Mouse (Mus musculus) kidney, postnatal 0 days (tissue): ENCODE results near the gene Ffar4. TPM values are rescaled to one million over a fixed set of nuclear protein-coding genes. Genes with fewer than 3 reads are reported as not detected.

ENCODE experiments used
- ATAC-seq: fragments of 200-750 bp; cut with Nextera tagmentation; replicated peaks from 2 replicates; pipeline ENCODE4 v1.8.0; 2017; ENCODE audit warnings: low read depth, moderate number of reproducible peaks, moderate TSS enrichment, moderate library complexity; ENCODE audit not compliant: low FRiP score
- DNase-seq: peaks from one replicate; pipeline ENCODE4 v3.0.0-alpha.2; 2016; ENCODE audit warnings: low spot score
- H3K27ac ChIP-seq: fragments of 300-500 bp; sonication (generic); 2 replicates; pipeline ENCODE4 v1.5.1; 2014; ENCODE audit warnings: mild to moderate bottlenecking
- H3K27me3 ChIP-seq: fragments of 300-500 bp; sonication (generic); 2 replicates; pipeline ENCODE4 v1.6.1; 2014; ENCODE audit warnings: low read length, mixed read lengths; ENCODE audit not compliant: insufficient read depth
- H3K36me3 ChIP-seq: fragments of 300-500 bp; sonication (generic); 2 replicates; pipeline ENCODE4 v1.6.1; 2014; ENCODE audit warnings: low read length, mixed read lengths; ENCODE audit not compliant: insufficient read depth
- H3K4me1 ChIP-seq: fragments of 300-500 bp; sonication (generic); replicated peaks from 2 replicates; pipeline ENCODE4 v1.6.1; 2014; ENCODE audit warnings: antibody characterized with exemption, low read length, mixed read lengths; ENCODE audit not compliant: insufficient read depth
- H3K4me2 ChIP-seq: fragments of 300-500 bp; sonication (generic); 2 replicates; pipeline ENCODE4 v1.6.1; 2014; ENCODE audit warnings: mild to moderate bottlenecking, low read length, moderate library complexity, mixed read lengths
- H3K4me3 ChIP-seq: fragments of 300-500 bp; sonication (generic); replicated peaks from 2 replicates; pipeline ENCODE4 v1.5.1; 2014; ENCODE audit warnings: low read depth, low read length
- H3K9ac ChIP-seq: fragments of 300-500 bp; sonication (generic); 2 replicates; pipeline ENCODE4 v1.6.1; 2014; ENCODE audit warnings: low read depth, low read length
- H3K9me3 ChIP-seq: fragments of 300-500 bp; sonication (generic); replicated peaks from 2 replicates; pipeline ENCODE4 v1.6.1; 2016; ENCODE audit warnings: low read length, inconsistent platforms, mixed read lengths
- CTCF ChIP-seq: IDR thresholded peaks from 2 replicates; pipeline ENCODE4 v1.5.1; 2016; ENCODE audit warnings: antibody characterized with exemption, low read depth, mild to moderate bottlenecking, moderate library complexity
- WGBS: fragments of 180-500 bp; shearing (Covaris S2); extraction: QIAGEN DNeasy Blood & Tissue Kit; methylation state at CpG from one replicate; pipeline ENCODE4 v1.1.7; 2014; 5-methylcytosine and 5-hydroxymethylcytosine counted together
- polyA plus RNA-seq: library from polyadenylated mRNA; unstranded; fragments of >200 nt; fragmentation: Nextera tagmentation; extraction: Ambion mirVana; gene quantifications from 2 replicates; pipeline ENCODE4 v1.2.1, GENCODE M21; 2015

The Ffar4 gene
- polyA plus RNA-seq, 1 experiment from 2014 or later = 2.6 TPM

DNA sequence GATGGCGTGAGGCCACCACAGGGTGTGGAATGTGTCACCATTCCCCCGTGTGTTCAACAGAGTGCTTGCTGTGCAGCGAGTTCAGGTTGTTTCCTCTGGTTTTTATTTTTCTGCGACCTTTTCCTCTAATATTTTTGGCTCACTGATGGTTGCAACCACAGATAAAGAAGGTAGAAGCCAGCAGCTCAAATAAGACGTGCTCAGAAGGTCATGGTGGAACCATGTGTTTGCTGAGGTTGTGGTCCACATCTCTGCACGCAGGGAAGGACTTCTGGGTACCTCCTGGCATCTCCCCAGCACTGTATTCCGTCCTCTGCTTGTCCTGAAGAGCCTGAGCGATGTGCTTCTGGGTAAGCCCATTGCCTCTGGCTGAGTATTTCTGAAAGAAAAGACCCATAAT is 29.8 kb downstream of the Ffar4 start:
- no peak for DNase-seq
- no peaks in the 10 kb centered on the region for H3K4me1 ChIP-seq
- H3K27ac ChIP-seq = no peak overlapping the region
- no peaks in the 10 kb centered on the region for H3K9me3 ChIP-seq
- no peak overlapping the region for H3K9ac ChIP-seq
- no peak for TF ChIP-seq CTCF
- H3K4me2 ChIP-seq = no peak overlapping the region
- no peak for ATAC-seq
- no peaks in the 10 kb centered on the region for H3K36me3 ChIP-seq
- no peak overlapping the region for H3K4me3 ChIP-seq
- 71% methylated on average over 8 of the region's 8 CpGs for WGBS
- H3K27me3 ChIP-seq = peaks cover 16% of the 10 kb centered on the region

DNA sequence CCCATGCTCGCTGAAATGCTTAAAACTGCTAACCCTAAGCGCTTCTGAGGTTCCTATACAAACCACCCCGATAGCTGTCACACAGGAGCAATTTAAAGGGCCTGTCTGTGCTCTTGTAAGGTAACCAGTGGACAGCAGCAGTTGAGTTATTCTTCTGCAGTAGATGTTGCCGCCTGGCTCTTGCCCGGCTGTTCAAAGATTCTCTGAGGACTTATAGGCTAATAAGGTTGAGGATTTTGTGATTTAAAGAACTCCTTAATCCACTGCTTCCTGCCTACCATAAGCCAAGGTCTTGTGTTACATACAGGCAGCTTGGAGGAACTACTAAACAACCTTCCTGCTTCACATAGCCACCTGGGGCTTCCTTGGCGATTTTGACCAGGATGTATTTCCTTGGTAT is 35.6 kb downstream of the Ffar4 start, which contains the start of gene Pde6c:
Gene Pde6c, plus strand, starts transcription at position 301 of the 400 bp plus-strand sequence.
- TF ChIP-seq CTCF = no peak
- 68% methylated on average over 6 of the region's 6 CpGs for WGBS
- Histone ChIP-seq H3K4me3 (no peak within 1 kb of the TSS), H3K9me3 (no peaks in the 10 kb centered on the region), H3K4me2 (no peak within 1 kb of the TSS), H3K9ac (no peak within 1 kb of the TSS), H3K27ac (no peak within 1 kb of the TSS), H3K27me3 (no peaks in the 10 kb centered on the region), H3K4me1 (no peaks in the 10 kb centered on the region), H3K36me3 (no peaks in the 10 kb centered on the region)
- DNase-seq (no peak), ATAC-seq (no peak)

DNA sequence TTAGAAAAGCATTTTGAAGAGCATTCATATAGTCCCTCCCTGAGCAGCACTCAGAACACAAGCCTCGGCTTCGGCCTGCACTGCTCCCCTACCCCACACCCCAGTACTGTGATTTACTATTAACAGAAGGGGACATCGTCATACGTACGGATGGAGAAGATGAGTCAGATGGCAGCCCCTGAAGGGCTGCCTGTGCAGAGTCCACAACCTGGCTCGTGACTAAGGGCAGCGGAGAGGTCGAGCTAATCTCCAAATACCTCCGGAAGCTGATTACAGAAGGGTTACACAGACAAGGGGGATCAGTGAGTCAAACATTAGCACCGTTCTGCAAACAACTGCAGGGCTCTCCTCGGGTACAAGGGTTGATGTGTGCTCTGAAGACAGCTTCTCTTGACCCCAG is 37.1 kb downstream of the Ffar4 start:
- no peak for TF ChIP-seq CTCF
- Histone ChIP-seq H3K27ac (no peak overlapping the region), H3K27me3 (no peaks in the 10 kb centered on the region), H3K4me2 (no peak overlapping the region), H3K4me1 (no peaks in the 10 kb centered on the region), H3K9ac (no peak overlapping the region), H3K36me3 (no peaks in the 10 kb centered on the region), H3K9me3 (no peaks in the 10 kb centered on the region), H3K4me3 (no peak overlapping the region)
- DNase-seq (no peak), ATAC-seq (peak; percentile 63; the same call in 1 of the 2 replicates)
- 58% methylated on average over 11 of the region's 11 CpGs for WGBS

DNA sequence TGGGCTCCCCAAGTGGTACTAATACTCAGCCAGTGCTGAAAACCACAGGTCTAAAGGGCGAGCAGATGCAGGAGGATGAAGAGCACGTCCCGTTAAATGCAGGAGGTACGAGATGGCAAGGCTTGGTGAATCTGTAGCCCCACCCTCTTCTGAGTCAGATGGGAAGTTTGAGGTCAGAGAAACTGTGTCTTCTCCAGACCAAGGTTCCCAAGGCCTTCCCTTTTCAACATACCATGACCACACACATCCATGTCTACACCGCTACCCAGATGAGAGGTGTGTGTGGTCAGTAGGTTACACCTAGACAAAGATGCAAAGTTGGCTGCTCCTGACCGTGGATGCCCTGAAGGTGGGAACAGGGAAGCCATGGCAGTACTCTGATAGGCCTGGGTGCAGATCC is 37.9 kb downstream of the Ffar4 start:
- Histone ChIP-seq H3K9ac (no peak overlapping the region), H3K4me2 (no peak overlapping the region), H3K4me3 (no peak overlapping the region), H3K27ac (no peak overlapping the region), H3K27me3 (no peaks in the 10 kb centered on the region), H3K4me1 (no peaks in the 10 kb centered on the region), H3K36me3 (no peaks in the 10 kb centered on the region), H3K9me3 (no peaks in the 10 kb centered on the region)
- DNase-seq (no peak), ATAC-seq (no peak)
- TF ChIP-seq CTCF = no peak
- 90% methylated on average over 6 of the region's 6 CpGs for WGBS

DNA sequence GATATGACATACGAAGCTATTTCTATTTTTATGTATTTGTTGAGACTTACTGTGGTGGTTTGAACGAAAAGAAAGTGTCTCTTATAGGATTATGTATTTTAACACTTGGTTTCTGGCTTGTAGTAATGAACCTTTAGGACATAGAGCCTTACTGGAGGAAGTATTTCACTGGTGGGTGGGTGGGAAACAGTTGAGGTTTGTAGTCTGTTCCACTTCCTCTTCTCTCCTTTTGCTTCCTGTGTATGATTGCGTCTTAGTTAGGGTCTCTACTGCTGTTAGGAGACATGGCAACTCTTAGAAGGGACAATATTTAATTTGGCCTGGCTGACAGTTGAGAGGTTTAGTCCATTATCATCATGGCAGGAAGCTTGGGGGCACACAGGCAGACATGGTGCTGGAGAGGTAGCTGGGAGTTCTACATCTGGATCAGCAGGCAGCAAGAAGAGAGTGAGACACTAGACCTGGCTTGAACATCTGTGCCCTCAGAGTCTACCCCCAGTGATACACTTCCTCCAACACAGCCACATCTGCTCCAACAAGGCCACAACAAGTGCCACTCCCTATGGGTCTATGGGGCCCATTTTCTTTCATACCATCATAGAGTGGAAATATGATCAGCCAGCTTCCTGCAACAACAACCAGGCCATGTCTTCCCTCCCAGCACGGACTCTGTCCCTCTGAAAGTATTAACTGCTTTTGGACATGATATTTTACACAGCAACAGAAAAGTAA is 46.8 kb downstream of the Ffar4 start:
- no peak for DNase-seq
- no peak overlapping the region for H3K27ac ChIP-seq
- TF ChIP-seq CTCF = no peak
- no peak overlapping the region for H3K4me2 ChIP-seq
- WGBS = 76% methylated on average over 4 of the region's 4 CpGs
- H3K4me3 ChIP-seq = no peak overlapping the region
- no peaks in the 10 kb centered on the region for H3K9me3 ChIP-seq
- no peaks in the 10 kb centered on the region for H3K36me3 ChIP-seq
- H3K4me1 ChIP-seq = no peaks in the 10 kb centered on the region
- H3K9ac ChIP-seq = no peak overlapping the region
- no peak for ATAC-seq
- no peaks in the 10 kb centered on the region; the same call in 1 of the 2 replicates for H3K27me3 ChIP-seq

DNA sequence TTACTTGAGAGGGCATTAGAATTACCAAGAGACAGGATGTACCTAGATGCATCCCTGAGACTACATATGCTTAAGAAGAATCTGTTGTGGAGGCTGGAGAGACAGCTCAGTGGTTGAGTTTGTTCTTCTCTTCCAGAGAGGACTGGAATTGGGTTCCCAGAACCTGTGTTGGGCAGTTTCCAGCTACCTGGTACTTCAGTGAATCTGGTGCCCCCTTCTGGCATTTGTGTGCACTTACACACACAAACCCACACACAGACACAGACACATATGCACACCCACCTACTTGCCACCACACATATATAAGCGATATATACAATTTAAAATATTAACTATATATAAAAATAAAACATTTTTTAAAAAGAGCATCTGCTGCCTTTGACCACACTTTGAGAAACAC is 59.4 kb downstream of the Ffar4 start:
- ATAC-seq = no peak
- WGBS = 98% methylated on average over 1 of the region's 1 CpGs

More for the DNA sequence above, 59.4 kb downstream of the Ffar4 start:
- H3K4me1 ChIP-seq = no peaks in the 10 kb centered on the region
- H3K27ac ChIP-seq = no peak overlapping the region
- H3K36me3 ChIP-seq = no peaks in the 10 kb centered on the region
- H3K9me3 ChIP-seq = no peaks in the 10 kb centered on the region
- no peak for TF ChIP-seq CTCF
- no peak overlapping the region for H3K4me3 ChIP-seq
- no peak overlapping the region for H3K4me2 ChIP-seq
- H3K9ac ChIP-seq = no peak overlapping the region
- H3K27me3 ChIP-seq = no peaks in the 10 kb centered on the region
- DNase-seq = no peak
